Mouse (Mus musculus) activated CD4-positive, CD25-positive, alpha-beta regulatory T cell, adult 9 weeks (primary cell): ENCODE data around the gene Map1s. TPM values are rescaled to one million over a fixed set of nuclear protein-coding genes. Genes with fewer than 3 reads are reported as not detected.

Source experiments
- polyA plus RNA-seq: library from polyadenylated mRNA; unstranded; fragments of 100-300 nt; shearing (Covaris generic); gene quantifications from one replicate; pipeline ENCODE4 v1.2.1, GENCODE M21; 2017

The Map1s gene
- polyA plus RNA-seq: 45.8 TPM

GRCm38 (mm10) chr8:70905831-70906736 lies at the start of gene Map1s:
Map1s (plus strand) TSS chr8:70905932.

GRCm38 (mm10) chr8:70862824-70863641 lies 42.7 kb upstream of the Map1s start, which contains the start of gene Kcnn1:
Kcnn1 (minus strand) TSS chr8:70863258.

DNA sequence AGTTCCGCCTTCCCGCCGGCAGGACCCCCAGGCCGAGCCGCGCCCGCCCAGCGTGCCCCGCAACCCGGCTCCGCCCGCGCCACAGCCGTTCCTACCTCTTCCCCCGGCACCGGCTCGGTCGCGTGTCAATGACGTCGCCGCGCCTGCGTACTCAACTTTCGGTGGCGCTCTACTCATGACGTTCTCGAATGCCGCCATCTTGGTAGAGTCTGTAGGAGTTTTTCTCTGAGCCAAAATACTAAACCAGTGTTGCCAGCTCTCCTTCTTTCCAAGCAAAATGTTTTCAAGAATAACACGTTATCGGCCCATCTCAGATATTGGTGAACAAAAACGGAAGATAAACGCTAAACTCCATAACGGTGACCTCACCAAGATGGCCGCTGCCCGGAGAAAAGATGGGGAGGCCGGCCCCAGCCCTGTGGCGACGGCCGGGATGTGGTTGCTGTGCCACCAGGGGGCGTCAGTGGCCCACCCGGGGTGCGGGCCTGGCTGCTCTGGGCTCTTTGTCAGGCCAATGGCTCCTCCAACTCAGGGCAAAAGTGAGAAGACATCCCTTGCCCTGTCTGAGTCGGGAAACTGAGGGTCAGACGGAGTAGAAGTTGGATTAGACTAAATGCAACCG lies 32.3 kb upstream of the Map1s start, which contains the start of gene Ccdc124:
Gene Ccdc124, minus strand, starts transcription at position 572 of the 622 bp plus-strand sequence.

DNA sequence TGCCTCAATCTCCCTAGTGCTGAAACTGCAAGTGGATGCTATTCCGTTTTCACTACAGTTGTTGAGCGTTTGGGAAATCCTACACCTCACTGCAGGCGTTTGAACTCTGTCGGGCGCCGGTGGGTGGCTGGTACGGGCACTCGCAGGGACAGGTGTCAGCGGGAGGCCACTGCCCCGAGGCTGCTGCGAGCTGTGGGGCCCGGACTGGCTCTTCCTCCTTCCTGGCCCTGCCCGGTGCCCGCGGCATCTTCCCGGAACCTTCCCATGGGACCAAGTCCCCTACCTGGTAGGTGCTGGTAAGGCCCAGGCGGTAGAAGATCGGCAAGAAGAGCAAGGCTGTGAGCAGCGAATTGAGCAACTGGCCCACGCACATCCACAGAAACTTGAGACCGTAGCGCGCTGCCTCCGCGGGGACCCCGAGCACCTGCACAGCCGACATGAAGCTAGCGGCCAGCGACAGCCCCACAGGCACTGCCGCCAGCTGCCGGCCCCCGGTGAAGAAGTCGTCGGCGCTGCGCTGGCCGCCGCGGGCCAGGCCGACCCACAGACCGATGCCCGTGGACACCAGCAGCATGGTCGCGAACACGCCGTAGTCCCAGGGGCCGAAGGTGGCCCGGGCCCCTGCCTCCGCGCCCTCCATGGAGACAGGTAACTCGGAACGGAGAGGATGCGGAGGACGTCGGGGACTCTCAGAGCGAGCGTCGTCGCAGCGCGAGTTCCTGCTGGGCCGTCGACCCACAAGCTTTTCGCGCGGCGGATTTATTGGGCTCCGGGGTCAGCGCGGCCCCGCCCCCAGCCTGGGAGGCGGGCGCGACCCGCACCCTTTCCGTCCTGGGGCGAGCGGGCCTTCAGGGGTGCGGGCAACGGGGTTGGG lies 13.5 kb upstream of the Map1s start, which contains the start of gene Slc5a5:
Gene Slc5a5, minus strand, starts transcription at position 736 of the 874 bp plus-strand sequence.

GRCm38 (mm10) chr8:70897021-70897680 lies 8.6 kb upstream of the Map1s start, which contains the start of gene Rpl18a:
Rpl18a (minus strand) TSS chr8:70897412.

Other genes with a start within 250 kb of the Map1s start
- 8.9 TPM for gene Pgpep1, start 245.5 kb upstream of the Map1s start, polyA plus RNA-seq
- 297 TPM for gene Lsm4, start 232.7 kb upstream of the Map1s start, polyA plus RNA-seq
- gene Jund, start 207.0 kb upstream of the Map1s start, polyA plus RNA-seq: 18.4 TPM
- 0.13 TPM for gene Iqcn, start 202.5 kb upstream of the Map1s start, polyA plus RNA-seq
- gene Gm3336, start 187.4 kb upstream of the Map1s start, polyA plus RNA-seq: not detected
- 0.61 TPM for gene Pde4c, start 182.2 kb upstream of the Map1s start, polyA plus RNA-seq
- 11.2 TPM for gene Rab3a, start 151.3 kb upstream of the Map1s start, polyA plus RNA-seq
- 14.6 TPM for gene Mpv17l2, start 145.0 kb upstream of the Map1s start, polyA plus RNA-seq
- gene Pik3r2, start 129.2 kb upstream of the Map1s start, polyA plus RNA-seq: 19.7 TPM
- 74.1 TPM for gene Mast3, start 100.9 kb upstream of the Map1s start, polyA plus RNA-seq
- gene Il12rb1, start 97.5 kb upstream of the Map1s start, polyA plus RNA-seq: 82.1 TPM
- gene Arrdc2, start 66.2 kb upstream of the Map1s start, polyA plus RNA-seq: 4.3 TPM
- not detected for gene Kcnn1, start 42.7 kb upstream of the Map1s start, polyA plus RNA-seq
- gene Ccdc124, start 32.0 kb upstream of the Map1s start, polyA plus RNA-seq: 81.6 TPM
- not detected for gene Slc5a5, start 13.2 kb upstream of the Map1s start, polyA plus RNA-seq
- gene Rpl18a, start 8.5 kb upstream of the Map1s start, polyA plus RNA-seq: 7,116 TPM